Mouse (Mus musculus): Measurements from ENCODE around the gene Atg5. TPM values are rescaled to one million over a fixed set of nuclear protein-coding genes. Genes with fewer than 3 reads are reported as not detected.
"Not testable (repeated sequence)": the region's sequence is repeated elsewhere in the genome, so short reads cannot be mapped to it uniquely, and the experiment has no call there.

The Atg5 gene
- total RNA-seq (2021) (10 to 100 TPM; 33.3 to 45.1 TPM), polyA plus RNA-seq (2012; rRNA removed) (6.4 and 8.9 TPM in 2 replicates)
- long read RNA-seq, transcript Atg5-201 (8 exons, 2,352 nt) = major isoform, 30 of 40 reads
- long read RNA-seq, partial matches to known transcripts = 0 of 40 reads
- long read RNA-seq, other reads (novel, unspliced or antisense) = 10 of 40 reads

DNA sequence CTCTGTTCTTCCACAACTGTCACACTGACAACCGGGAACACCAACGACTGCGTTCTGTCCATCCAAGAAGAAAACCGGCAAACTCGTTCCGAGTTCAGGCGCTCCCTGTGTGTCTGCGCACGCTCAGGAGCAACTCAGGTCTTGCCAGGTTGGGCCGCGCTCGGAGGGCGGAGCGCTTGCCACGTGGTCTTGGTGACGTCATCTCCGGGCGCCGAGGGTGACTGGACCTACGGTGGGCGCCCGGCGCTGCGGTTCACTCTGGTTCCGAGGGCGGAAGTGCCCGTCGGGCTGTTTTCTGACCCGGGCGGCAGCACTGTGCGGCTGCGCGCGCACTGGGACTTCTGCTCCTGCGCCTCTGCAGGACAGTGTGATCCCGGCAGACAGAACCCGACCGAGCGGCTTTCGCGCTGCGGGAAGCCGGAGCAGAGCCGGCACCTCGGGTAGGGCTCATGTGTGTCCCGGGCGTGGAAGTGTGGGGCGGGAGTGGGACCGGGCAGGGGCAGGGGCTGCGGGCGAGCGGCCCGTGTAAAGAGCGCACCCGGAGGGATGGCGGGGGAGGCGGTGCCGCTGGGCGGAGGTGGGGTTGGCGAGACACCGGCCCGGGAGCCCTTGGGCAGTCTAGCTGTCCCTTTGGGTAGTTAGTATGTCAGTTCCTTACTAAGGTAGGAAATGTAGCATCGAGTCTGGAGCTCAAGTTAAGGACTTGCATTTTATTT, at the start of gene Atg5:
Gene Atg5, plus strand, starts transcription at position 214 of the 716 bp plus-strand sequence.
- DNase-seq = peak; percentile 100

DNA sequence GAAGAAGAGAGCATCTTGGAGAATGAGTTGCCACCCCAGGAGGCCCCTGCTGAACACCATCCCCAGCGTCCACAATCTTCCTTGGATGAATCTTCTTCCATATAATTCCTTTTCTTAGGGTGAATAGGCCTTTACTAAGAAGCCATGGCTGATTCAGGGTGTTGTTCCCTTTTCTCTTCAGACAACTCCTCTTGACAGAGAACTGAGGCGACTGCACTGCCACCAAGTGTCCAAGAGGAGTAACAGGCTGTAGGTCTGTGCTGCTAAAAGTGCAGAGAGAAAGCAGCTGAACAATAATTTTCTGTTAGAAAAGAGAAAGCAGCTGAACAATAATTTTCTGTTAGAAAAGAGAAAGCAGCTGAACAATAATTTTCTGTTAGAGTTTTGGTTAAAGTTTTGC, 49.1 kb upstream of the Atg5 start:
- not testable (repeated sequence) for DNase-seq

DNA sequence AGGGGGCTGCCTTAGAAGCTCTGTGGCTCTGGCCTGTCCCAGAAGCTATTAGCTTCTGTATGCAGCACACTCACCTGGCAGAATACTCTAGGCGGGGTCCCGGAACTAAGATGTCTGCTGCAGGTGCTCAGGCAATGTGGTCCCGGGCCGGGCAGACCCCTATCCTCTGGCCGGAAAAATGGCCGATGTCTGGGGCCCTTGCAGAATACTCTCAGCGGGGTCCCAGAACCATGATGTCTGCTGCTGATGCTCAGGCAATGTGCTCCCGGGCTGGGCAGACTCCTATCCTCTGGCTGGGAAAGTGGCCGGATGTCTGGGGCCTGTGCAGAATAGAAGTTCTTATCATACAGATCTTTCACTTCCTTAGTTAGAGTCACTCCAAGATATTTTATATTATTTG, 43.8 kb upstream of the Atg5 start:
- DNase-seq = no peak

DNA sequence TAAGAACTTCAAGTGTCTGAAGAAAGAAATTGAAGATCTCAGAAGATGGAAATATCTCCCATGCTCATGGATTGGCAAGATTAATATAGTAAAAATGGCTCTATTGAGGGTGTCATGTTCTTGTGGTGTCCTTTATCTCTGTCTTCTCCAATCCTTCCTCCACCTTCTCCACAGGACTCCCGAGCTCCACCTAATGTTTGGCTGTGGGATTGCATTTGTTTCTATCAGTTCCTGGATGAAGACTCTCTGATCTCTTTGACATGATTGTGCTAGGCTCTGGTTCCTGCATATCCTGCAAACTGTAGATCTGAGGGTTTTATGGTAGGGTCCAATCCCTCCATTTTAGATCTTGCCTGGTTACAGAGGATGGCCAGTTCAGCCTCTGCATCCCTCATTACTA, 34.8 kb upstream of the Atg5 start:
- peak; percentile 43 for DNase-seq

DNA sequence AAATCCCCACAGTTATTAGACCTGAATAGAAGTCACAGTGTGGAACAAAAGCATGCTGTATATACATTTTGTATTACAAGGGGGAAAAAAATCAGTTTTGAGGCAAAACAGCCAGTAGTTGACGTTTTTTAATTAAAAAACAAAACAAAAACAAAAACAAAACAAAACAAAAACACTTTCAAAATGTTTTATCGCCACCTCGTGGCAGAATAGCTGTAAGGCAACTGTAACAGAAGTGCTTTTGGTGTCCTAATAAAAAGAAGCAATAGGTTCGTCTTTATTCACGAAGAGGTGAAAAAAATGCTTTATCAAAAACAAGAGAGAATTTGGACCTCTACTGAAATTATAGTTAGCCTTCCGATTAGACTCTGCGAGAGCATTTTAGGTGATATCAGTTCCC, 32.9 kb upstream of the Atg5 start:
- not testable (repeated sequence) for DNase-seq

DNA sequence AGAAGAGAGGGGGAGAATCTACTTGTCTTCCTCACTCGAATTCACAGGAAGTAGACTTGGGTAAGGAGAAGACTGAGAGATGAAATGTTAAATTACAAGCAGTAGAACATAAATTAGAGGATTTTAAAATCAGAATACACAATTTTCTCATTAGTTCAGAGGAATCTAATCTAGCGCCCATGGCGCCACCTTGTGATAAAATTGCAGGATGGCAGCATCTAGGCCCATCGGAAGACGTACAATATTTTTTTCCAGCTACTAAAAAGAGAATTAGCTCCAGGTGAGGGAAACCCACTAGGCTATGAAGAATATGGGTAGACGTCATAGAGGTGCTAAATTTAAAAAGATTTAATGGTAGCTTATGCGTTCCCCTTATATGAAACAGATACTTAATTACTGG, 11.5 kb upstream of the Atg5 start:
- no peak for DNase-seq

DNA sequence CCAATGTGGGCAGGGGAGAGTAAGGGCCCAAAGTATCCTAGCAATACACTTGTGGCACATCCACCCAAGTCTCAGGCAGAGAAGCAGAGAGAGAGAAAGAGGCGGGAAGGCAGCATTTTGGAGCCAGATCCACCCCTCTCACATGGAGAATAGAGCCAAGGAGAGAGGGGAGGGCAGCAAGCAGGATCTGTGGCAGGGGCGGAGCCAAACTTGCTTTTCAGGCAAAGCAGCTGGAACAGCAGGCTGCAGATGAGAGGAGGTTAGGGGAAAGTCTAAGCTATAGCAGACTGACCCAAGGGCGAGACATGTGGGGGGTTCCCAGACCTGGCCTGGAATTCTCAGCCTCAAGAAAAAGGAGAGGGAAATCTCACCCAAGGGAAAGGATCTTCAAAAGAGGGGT, 2.3 kb upstream of the Atg5 start:
- no peak for DNase-seq

DNA sequence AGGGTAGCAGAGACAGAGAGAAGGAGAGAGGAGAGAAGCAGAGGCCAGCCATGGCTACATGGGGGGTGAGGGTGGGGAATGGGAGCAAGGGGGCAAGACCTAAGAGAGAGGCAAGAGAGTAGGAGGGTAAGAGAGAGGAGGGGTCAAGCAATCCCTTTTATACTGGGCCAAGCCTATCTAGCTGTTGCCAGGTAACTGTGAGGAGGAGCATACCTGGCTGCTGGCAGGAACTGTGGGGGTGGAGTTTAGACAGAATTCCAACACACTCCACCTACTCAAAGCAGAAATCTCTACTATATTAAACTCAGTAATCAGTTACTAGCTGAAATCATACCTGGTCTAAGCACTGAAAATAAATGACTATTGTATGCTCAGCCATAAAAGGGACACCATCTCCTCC, 1.6 kb upstream of the Atg5 start:
- DNase-seq = no peak

DNA sequence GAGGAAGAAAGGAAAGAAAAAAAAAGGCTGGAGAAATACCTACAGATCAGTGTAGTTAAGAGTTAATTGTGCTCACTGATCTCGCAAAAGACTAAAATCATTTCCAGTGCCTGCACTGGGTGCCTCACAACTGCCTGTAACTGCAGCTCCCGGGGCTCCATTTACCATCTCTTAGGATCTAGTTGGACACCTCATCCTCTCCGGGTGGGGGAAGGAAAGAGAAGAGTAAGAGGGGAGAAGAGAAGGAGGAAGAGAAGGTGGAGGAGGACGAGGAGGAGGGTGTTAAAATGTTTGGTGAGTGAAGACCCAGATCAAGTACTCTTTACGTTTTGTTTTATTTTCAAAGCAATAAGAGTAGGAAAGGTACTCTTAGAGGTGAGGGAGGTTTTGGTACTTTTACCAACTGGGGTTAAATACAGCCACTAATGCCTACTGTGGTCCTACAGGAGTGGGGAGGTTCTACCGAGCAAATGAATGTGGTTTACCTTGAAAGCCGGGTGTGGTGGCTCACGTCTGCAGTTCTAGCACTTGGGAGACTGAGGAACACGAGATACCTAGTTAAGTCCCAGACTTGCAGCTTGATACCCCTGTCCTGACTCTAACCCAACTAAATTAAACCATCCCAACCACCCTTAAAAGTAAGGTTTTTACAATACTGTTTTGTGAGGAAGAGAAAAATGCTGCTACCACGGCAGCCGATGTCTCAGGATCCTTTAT, 574 bp upstream of the Atg5 start:
- DNase-seq = no peak

DNA sequence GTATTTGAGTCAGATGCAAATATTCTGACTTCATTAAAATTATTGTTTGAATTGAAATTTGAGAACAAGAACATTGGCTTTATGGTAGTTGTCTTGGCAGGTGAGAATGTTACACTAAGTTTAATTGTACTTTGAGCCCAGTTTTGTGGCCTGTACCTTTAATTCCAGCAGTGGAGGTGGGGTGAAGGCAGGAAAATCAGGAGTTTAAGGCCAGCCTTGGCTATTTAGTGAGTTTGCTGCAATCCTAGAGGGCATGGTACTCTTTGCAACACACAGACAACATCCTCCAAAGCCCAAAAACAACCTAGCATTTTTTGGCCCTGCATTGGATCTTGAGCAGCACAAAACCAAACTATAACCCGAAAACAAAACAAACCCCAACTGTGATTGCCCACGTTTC, 1.1 kb downstream of the Atg5 start:
- DNase-seq = no peak

DNA sequence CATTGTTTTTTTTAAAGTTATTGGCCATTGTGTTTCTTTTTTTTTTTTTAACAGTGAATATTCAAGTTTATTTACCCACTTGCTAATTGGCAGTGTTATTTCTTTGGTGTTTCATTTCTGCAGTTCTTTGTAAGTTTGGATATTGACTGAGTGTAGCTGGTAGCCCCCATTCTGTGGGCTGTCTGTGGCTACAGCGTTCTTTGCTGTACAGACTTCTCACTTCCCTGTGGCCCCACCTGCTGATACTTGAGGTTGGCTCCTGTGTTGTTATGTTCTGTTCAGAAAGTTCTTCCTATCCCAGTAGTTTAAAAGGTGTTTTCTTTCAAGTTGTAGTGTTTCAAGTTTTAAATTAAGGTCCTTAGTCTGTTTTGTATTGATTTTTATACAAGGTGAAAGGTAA, 14.2 kb downstream of the Atg5 start:
- no peak for DNase-seq

DNA sequence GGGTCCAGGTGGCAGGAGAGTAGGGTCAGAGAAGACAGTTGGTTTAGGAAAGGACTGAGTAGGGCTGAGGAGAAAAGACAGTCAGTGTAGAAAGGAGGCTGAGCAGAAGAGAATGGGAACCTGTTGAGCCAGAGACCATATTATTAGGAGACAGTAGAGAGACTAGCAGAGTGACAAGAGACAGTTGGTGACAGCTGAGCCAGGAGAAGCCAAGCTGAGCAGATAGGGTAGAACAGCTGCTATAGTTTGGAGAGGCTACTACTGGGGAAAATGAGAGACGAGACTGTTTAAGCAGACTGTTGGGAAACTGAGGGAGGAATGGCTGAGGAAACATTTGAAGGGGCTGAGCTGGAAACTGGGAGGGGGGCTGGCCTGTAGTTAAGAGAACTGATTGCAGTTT, 16.9 kb downstream of the Atg5 start:
- DNase-seq = no peak

DNA sequence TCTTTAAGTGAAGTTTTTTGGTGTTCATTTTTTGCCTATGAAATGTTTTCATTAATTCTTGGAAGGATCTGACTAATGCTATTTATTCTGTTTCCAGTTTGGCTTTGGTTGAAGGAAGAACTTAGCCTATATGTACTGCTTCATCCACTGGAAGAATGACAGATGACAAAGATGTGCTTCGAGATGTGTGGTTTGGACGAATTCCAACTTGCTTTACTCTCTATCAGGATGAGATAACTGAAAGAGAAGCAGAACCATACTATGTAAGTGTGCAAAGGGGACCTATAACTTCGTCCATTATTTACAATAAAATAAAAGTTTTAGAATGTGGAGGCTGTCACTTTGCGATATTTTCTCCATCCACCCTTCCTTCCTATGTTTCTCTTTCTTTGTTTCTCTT, 17.8 kb downstream of the Atg5 start:
- DNase-seq = no peak

DNA sequence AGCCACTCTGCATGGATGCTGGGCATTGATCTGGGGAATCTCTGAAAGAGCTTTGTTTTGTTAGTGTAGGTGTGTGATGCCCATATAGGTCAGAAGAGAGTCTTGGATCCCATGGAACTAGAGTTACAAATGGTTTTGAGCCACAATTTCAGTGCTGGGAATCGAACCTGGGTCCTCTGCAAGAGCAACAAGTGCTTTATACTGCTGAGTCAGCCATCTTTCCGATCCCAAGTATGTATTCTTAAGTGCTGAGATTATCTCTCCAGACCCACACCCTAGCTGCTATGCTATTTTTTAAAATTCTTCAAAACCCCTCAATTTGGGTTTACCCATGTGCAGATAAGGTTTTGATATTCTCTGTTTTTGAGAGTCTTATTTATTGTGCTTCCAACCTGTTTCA, 22.7 kb downstream of the Atg5 start:
- no peak for DNase-seq

DNA sequence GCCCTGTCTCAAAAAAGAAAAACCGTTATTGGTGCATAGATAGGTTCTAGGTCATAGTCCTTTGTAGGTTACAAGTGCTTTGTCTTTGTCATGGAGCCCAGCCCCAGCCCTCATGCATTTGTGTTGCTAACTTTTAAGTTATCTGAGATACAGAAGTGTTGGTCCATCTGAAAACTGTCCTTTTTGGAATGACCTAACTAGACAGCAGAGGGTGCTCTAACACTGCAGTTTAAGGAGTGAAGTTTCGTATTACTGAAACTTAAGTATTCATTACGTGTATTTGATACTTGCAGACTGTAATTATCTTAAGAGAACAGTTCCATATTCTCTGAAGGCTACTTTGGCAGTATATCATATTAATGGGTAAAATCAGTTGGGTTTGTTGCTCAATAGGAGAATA, 24.0 kb downstream of the Atg5 start:
- peak; percentile 23 for DNase-seq

DNA sequence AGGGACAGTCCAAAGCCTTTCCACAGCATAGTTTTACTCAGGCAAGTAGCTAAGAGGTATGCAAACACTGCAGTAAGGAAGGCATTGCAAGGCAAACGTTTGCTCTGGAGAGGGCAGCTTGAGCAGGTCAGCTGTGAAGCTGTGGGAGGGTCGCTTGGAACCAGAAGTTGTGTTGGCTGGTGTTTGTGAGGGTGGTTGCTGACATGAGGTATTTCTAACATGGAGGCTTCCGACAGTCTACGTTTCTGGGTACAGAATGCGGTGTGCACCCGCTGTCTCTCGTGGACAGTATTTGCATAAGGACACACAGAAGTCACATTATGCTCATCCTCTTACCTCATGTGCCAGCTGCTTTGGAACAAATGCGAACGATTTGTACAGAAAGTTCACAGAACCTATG, 31.0 kb downstream of the Atg5 start:
- no peak for DNase-seq

DNA sequence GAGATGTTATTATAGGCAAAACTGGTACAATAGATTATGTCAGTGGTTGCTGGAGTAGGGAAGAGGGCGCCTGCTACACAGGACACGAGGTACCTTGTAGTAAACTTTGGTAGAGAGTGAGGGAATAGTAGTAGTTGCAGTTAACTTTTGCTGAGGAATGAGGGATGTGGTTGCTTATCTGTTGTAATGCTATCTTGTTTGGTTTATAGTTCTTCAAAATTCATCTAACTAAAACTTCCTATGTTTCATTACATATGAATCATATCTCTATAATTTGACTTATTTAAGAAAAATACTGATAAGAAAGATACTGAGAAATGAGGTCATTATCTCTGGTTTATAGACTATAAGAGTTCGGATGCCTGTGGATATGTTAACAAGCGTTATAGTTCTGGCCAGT, 31.9 kb downstream of the Atg5 start:
- no peak for DNase-seq

DNA sequence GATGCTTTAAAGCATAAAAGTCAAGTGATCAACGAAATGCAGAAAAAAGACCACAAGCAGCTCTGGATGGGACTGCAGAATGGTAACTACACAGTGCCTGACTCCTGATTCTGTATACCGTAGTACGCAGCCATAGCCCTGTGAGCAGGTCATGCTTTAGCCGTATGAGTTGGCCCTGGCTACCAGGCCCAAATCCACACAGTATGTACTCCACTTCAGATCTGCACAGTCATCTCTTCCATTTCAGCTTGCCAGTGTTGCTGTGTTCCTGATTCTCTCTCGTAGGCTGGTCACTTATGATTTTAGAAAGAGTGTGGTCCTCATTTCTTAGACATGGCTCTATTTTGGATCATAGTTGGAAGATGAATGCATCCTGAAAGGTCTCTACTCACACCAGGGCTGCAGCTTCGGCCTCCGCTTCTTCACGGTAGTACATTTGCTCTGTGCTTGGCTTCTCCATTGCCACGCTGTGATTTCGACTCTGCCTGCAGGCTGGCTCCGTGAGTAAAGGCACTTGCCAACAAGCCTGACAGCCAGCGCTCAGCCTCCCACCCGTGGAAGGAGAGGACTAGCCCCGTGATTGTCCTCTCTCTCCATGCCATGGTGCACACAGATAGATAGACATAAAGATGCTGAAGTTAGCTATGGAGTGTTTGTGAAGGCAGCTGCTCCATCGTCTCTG, 35.6 kb downstream of the Atg5 start:
- DNase-seq = no peak

DNA sequence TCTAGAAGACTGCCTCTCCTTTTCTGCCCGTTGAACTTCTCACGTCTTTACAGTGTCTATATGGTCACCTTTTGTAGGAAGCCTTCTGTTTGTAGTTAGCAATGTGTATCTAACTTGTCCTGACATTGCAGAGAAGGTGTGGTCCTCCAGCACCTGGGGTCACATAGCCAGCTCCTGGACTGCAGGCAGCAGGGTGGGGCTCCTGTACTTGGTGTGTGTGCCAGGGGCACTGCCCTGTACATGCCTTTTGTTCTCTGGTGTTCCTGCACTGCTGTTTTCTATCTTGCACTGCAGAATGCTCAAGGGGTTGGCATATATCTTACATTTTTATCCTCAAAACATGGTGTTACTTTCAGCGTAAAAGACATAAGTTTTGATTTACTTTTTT, 36.2 kb downstream of the Atg5 start:
- DNase-seq = no peak

DNA sequence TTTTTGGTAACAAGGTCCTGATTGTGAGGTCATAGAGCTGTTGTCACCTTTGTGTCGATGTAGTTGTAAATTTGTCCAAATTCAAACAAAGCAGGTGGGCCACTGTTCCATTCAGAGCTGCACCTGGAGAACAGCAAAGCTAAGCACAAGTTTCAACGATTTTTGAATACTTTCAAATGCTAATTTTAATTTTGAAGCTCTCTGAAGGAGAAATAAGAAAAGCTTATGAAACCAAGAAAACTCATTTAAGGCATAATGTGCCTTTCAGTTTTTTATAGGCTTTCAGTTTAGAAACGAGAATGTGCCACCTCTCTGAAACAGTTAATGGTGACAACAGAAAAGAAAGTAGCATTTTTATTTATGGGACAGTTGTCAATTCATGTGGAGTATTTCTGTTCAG, 36.7 kb downstream of the Atg5 start:
- DNase-seq = no peak

DNA sequence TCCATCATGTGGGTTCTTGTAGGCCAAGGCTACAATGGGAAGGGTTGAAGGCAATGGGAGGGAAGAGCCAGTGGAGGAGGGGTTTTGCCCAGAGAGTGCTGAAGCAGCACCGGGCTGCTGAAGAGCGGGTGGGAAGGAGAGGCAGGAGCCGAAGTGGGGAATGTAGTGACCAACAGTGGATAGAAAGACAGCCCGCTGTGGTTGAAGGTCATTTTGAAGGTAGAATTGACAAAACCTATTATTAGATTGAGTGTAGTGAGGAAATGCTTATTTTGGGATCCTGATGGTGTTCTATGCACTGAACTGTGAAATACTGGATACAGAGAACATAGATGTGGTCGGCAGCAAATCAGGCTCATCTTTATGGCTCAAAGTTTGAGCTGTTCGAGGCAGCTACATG, 38.1 kb downstream of the Atg5 start:
- no peak for DNase-seq

DNA sequence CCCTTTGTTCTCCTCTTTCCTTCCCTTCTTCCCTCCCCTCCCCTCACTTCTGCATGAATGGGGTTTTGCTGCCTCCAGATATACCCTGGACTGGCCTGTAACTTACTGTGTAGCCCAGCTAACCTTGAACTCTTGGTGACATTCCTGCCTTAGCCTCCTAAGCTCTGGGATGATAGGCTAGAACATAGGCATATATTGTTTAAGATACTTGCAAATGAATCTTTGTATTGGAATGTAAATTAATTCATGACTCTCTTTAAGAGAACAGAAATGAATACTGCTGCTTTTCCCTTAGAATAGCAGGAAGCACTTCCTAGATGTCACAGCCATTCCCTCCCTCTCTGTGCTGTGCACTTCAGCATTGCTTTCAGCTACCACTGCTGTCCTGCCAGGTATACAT, 40.1 kb downstream of the Atg5 start:
- no peak for DNase-seq

DNA sequence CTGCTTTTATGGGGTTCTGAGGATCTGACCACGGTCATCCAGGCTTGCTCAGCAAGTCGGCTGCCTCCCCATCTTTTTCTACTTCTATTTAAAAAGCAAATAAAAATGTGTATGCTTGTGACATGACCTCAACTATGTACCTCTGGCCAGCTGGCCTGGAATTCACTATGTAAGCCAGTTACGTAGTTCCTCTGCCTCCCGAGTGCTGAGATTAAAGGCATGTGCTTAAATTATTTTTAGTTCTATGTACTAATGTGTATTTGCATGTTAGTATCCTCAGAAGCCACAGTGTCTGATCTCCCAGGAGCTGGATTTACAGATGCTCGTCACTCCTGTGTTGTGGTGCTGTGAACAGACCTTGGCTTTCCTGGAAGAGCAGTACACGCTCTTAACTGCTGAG, 41.1 kb downstream of the Atg5 start:
- DNase-seq = no peak

Measured in adrenal gland, adult 2 months (tissue).